Mouse (Mus musculus) cerebellum, adult 8-10 months (tissue): ENCODE data around the gene Hbq1b.

Source experiments
- DNase-seq: peaks from one replicate; pipeline ENCODE4 v3.0.0; 2022

Gene Hbq1b

GRCm38 (mm10) chr11:32302824-32303419, 16.2 kb downstream of the Hbq1b start:
- DNase-seq = no peak

GRCm38 (mm10) chr11:32303455-32303854, 16.7 kb downstream of the Hbq1b start:
- no peak for DNase-seq

- no peak for DNase-seq
Measured at GRCm38 (mm10) chr11:32307006-32307405, 20.2 kb downstream of the Hbq1b start.

- DNase-seq = no peak
Measured at GRCm38 (mm10) chr11:32309446-32309845, 22.7 kb downstream of the Hbq1b start.

DNA sequence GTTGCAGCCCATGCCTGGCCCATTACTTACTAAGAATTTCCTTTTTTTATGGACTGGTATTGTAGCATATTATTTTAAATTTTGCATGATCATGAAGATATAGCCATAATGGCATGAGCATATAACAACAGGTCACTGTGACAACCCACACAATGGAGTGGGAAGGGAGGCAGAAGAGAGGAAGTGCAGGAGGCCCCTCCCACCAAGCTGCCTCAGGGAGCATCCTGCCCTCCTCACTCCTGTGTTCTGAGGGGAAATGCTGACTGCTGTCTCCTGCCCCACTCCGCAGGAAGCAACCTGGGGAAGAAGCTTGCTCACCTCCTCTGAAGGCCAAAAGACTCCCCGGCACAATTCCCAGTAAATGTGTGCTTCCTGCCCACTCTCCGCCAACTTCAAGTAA, 23.2 kb downstream of the Hbq1b start:
- DNase-seq = no peak

- DNase-seq = no peak
Measured at GRCm38 (mm10) chr11:32316009-32316408, 29.2 kb downstream of the Hbq1b start.

DNA sequence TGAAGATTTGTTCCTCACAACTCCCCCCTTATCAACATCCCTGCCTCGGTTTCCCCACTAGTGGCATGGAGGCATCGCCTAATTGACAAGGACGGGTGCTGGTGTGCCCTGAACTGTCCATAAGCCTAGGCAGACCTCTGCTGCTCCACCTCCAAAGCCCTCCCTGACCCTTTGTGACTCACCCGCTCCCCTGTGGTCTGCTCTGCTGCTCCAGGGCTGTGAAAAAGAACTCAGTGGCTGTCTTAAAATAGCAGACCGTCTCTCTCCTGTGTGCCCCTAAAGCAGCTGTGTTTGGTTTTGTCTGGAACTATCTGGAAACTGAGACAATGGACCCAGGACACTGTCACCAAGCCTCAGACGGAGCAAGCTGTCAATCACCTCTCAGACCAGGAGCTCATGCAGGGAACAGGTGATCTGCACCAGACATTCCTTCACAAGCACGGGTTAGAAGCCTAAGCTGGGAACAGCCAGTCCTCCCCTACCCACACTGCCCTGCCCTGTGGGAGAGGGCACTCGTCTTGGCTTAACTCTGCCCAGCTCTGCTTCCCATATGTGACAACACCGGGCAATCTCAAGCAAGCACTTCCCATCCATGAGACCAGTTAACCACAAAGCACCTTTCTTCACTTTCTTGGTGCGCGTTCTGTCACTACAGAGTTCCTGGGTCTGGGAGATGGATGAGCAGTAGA, 33.9 kb downstream of the Hbq1b start:
- no peak for DNase-seq

- peak; percentile 27 for DNase-seq
Measured at GRCm38 (mm10) chr11:32321196-32321565, 34.4 kb downstream of the Hbq1b start.

- peak; percentile 80 for DNase-seq
Measured at GRCm38 (mm10) chr11:32324609-32325008, 37.8 kb downstream of the Hbq1b start.

DNA sequence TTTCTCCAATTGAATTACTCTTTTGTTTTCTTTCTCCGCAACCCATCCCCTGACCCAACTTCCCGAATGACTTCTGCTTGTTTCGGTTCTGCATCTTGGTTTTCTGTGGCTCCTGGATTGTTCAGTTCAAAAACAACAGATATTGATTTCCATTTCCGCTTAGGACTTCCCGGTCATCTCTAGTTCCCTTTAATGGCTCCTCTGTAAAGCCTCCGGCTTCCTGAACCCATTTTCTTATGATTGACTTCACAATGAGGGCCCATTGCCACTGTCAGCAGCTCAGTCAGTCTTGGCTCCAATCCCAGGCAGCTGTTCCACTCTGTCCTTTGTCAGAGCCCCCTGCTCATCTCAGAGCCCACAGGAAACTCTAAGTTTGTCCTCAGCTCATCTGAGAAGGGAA, 44.3 kb downstream of the Hbq1b start:
- no peak for DNase-seq

GRCm38 (mm10) chr11:32331861-32332260, 45.1 kb downstream of the Hbq1b start:
- no peak for DNase-seq

DNA sequence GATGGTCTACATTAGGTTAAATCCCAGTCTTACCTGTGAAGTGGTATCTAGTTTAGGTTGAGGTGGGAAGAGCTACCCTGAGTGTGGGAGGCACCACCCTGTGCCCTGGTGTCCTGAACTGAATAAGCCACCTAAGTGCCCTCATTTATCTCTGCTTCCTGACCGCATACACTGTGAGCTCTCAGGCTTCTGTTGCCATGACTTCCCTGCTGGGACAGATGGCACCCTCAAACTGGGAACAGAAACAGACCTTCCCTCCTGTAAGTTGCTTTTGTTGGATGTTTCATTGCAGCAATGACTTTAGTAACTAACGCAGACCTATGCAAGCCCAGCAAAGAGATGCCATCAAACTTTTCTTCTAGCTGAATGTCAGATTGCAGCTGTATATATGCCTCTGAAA, 46.5 kb downstream of the Hbq1b start:
- no peak for DNase-seq

DNA sequence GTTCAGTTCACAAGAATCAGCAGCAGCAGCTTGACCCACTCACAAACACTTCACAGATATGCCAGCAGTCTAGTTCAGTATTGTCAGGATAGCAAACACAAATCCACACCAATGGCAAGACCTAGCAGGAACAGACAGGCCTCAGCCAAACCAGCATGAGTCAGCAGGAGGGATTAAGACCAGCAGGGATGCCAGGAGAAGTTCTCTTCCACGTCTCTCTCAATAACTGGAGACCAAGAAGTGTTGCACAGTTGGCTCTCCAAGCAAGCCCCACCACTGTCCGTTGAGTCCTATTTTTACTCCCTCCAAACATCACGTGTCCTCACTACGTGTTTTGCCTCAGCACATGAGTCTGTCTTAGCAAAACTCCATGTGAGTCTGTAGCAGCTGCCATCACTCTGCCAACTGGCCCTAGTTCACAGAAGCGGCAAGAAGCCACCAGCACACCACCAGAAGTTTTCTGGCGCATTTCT, 49.7 kb downstream of the Hbq1b start:
- no peak for DNase-seq
